Mouse (Mus musculus) forebrain, postnatal 0 days (tissue): ENCODE results near the gene Coro7. TPM values are rescaled to one million over a fixed set of nuclear protein-coding genes. Genes with fewer than 3 reads are reported as not detected.
"Not testable (repeated sequence)": the region's sequence is repeated elsewhere in the genome, so short reads cannot be mapped to it uniquely, and the experiment has no call there.

Source experiments
- ATAC-seq: fragments of 200-750 bp; cut with Nextera tagmentation; 2 replicates; pipeline ENCODE4 v1.8.0; 2017; ENCODE audit warnings: mild to moderate bottlenecking, moderate library complexity
- DNase-seq: peaks from one replicate; pipeline ENCODE4 v3.0.0-alpha.2; 2015
- H3K27ac ChIP-seq: fragments of 300-500 bp; sonication (generic); 2 replicates; pipeline ENCODE4 v1.5.1; 2014; ENCODE audit warnings: low read depth, mild to moderate bottlenecking, antibody characterized with exemption, low read length, moderate library complexity, mixed read lengths
- H3K27me3 ChIP-seq: fragments of 300-500 bp; sonication (generic); 2 replicates; pipeline ENCODE4 v1.6.1; 2014; ENCODE audit warnings: mild to moderate bottlenecking, low read length, mixed read lengths; ENCODE audit not compliant: insufficient read depth
- H3K36me3 ChIP-seq: fragments of 300-500 bp; sonication (generic); 2 replicates; pipeline ENCODE4 v1.6.1; 2014; ENCODE audit warnings: mild to moderate bottlenecking, moderate library complexity; ENCODE audit not compliant: insufficient read depth
- H3K4me1 ChIP-seq: fragments of 300-500 bp; sonication (generic); 2 replicates; pipeline ENCODE4 v1.6.1; 2014; ENCODE audit warnings: antibody characterized with exemption; ENCODE audit not compliant: insufficient read depth
- H3K4me2 ChIP-seq: fragments of 300-500 bp; sonication (generic); 2 replicates; pipeline ENCODE4 v1.6.1; 2014; ENCODE audit warnings: low read depth, mild to moderate bottlenecking, moderate library complexity
- H3K4me3 ChIP-seq: fragments of 300-500 bp; sonication (generic); 2 replicates; pipeline ENCODE4 v1.5.1; 2014; ENCODE audit warnings: low read depth, low read length, mixed read lengths
- H3K9ac ChIP-seq: fragments of 300-500 bp; sonication (generic); 2 replicates; pipeline ENCODE4 v1.6.1; 2014; ENCODE audit warnings: mild to moderate bottlenecking
- H3K9me3 ChIP-seq: fragments of 300-500 bp; sonication (generic); 2 replicates; pipeline ENCODE4 v1.6.1; 2016; ENCODE audit warnings: low read length
- CTCF ChIP-seq: sonication (generic); IDR thresholded peaks from 2 replicates; pipeline ENCODE4 v1.5.1; 2016; ENCODE audit warnings: antibody characterized with exemption, control low read depth, low read depth
- WGBS: fragments of 180-500 bp; shearing (Covaris S2); extraction: QIAGEN DNeasy Blood & Tissue Kit; methylation state at CpG from one replicate; pipeline ENCODE4 v1.1.7; 2014; 5-methylcytosine and 5-hydroxymethylcytosine counted together
- polyA plus RNA-seq: library from polyadenylated mRNA; unstranded; fragments of >200 nt; fragmentation: Nextera tagmentation; extraction: Ambion mirVana; gene quantifications from 2 replicates; pipeline ENCODE4 v1.2.1, GENCODE M21; 2015
- total RNA-seq: library from RNA; depleted of rRNA; stranded (reverse); fragments of >200 nt; gene quantifications from 2 replicates; pipeline ENCODE4 v1.2.3, GENCODE M21; 2014

Coro7 gene
- total and polyA plus RNA-seq, 2 experiments from 2014 or later = 24.9 to 29.3 TPM

- Histone ChIP-seq H3K4me2 (peak overlapping the region; percentile 94; the same call in 1 of the 2 replicates), H3K27ac (no peak overlapping the region), H3K36me3 (peaks cover 3% of the 10 kb centered on the region; the same call in 1 of the 2 replicates), H3K27me3 (no peaks in the 10 kb centered on the region), H3K4me3 (no peak overlapping the region), H3K4me1 (peaks cover 15% of the 10 kb centered on the region), H3K9ac (no peak overlapping the region), H3K9me3 (no peaks in the 10 kb centered on the region)
- DNase-seq (no peak), ATAC-seq (no peak)
- TF ChIP-seq CTCF = no peak
- WGBS = 81% methylated on average over 4 of the region's 4 CpGs
These were observed 3.1 kb upstream of the Coro7 start for GRCm38 (mm10) chr16:4682628-4683179.

- H3K4me3 ChIP-seq, H3K36me3 ChIP-seq, ATAC-seq, H3K9me3 ChIP-seq, H3K4me2 ChIP-seq, H3K27me3 ChIP-seq, DNase-seq, H3K9ac ChIP-seq, H3K27ac ChIP-seq: not testable (repeated sequence)
- peaks cover 15% of the 10 kb centered on the region for H3K4me1 ChIP-seq
- WGBS = 83% methylated on average over 3 of the region's 3 CpGs
These were observed 1.4 kb upstream of the Coro7 start for GRCm38 (mm10) chr16:4680922-4681455.

GRCm38 (mm10) chr16:4678080-4678479 is 1.5 kb downstream of the Coro7 start:
- no peak overlapping the region for H3K27ac ChIP-seq
- no peak overlapping the region for H3K4me2 ChIP-seq
- DNase-seq (no peak), ATAC-seq (no peak)
- 92% methylated on average over 5 of the region's 5 CpGs for WGBS
- H3K4me1 ChIP-seq = peaks cover 5% of the 10 kb centered on the region; the same call in 1 of the 2 replicates
- H3K4me3 ChIP-seq = no peak overlapping the region
- H3K9me3 ChIP-seq = no peaks in the 10 kb centered on the region
- no peaks in the 10 kb centered on the region for H3K27me3 ChIP-seq
- no peak for TF ChIP-seq CTCF
- no peak overlapping the region for H3K9ac ChIP-seq
- peaks cover 31% of the 10 kb centered on the region for H3K36me3 ChIP-seq

- no peak for TF ChIP-seq CTCF
- ATAC-seq (no peak), DNase-seq (no peak)
- no peaks in the 10 kb centered on the region for H3K27me3 ChIP-seq
- no peak overlapping the region for H3K4me3 ChIP-seq
- H3K36me3 ChIP-seq = peaks cover 31% of the 10 kb centered on the region
- 92% methylated on average over 5 of the region's 5 CpGs for WGBS
- no peak overlapping the region for H3K9ac ChIP-seq
- H3K4me1 ChIP-seq = peaks cover 5% of the 10 kb centered on the region; the same call in 1 of the 2 replicates
- H3K27ac ChIP-seq = no peak overlapping the region
- no peak overlapping the region for H3K4me2 ChIP-seq
- no peaks in the 10 kb centered on the region for H3K9me3 ChIP-seq
These were observed 2.7 kb downstream of the Coro7 start for GRCm38 (mm10) chr16:4676836-4677235.

GRCm38 (mm10) chr16:4674091-4674490 is 5.5 kb downstream of the Coro7 start:
- 85% methylated on average over 4 of the region's 4 CpGs for WGBS
- no peaks in the 10 kb centered on the region for H3K27me3 ChIP-seq
- peaks cover 5% of the 10 kb centered on the region; the same call in 1 of the 2 replicates for H3K4me1 ChIP-seq
- H3K36me3 ChIP-seq = peaks cover 41% of the 10 kb centered on the region
- no peak overlapping the region for H3K4me3 ChIP-seq
- no peak for DNase-seq
- no peak overlapping the region for H3K9ac ChIP-seq
- no peak overlapping the region for H3K4me2 ChIP-seq
- H3K27ac ChIP-seq = no peak overlapping the region
- TF ChIP-seq CTCF = no peak
- no peaks in the 10 kb centered on the region for H3K9me3 ChIP-seq
- ATAC-seq = no peak

GRCm38 (mm10) chr16:4670317-4670716 is 9.3 kb downstream of the Coro7 start:
- Histone ChIP-seq H3K36me3 (peaks cover 40% of the 10 kb centered on the region), H3K4me2 (no peak overlapping the region), H3K27me3 (no peaks in the 10 kb centered on the region), H3K9ac (no peak overlapping the region), H3K4me3 (no peak overlapping the region), H3K9me3 (no peaks in the 10 kb centered on the region), H3K27ac (no peak overlapping the region), H3K4me1 (no peaks in the 10 kb centered on the region)
- ATAC-seq = no peak
- 86% methylated on average over 5 of the region's 5 CpGs for WGBS
- no peak for DNase-seq
- TF ChIP-seq CTCF = no peak

- peak; percentile 95 for ATAC-seq
- WGBS = 31% methylated on average over 3 of the region's 3 CpGs
- Histone ChIP-seq H3K9ac (no peak overlapping the region), H3K4me3 (no peak overlapping the region), H3K9me3 (no peaks in the 10 kb centered on the region), H3K27me3 (no peaks in the 10 kb centered on the region), H3K4me1 (no peaks in the 10 kb centered on the region), H3K4me2 (no peak overlapping the region), H3K36me3 (peaks cover 24% of the 10 kb centered on the region), H3K27ac (no peak overlapping the region)
- peak; percentile 94 for DNase-seq
- peak; percentile 95 for TF ChIP-seq CTCF
These were observed 12.3 kb downstream of the Coro7 start for GRCm38 (mm10) chr16:4667190-4667808.
